Mouse (Mus musculus) adrenal gland, adult 2 months (tissue): ENCODE measurements at regions not wholly inside any gene's neighbourhood (a gene's known extent, or its start where the extent isn't known, plus 50 kb on each side); places are given as distances from the start of the nearest gene placed in this dataset.

Source experiments
- DNase-seq: peaks from one replicate; pipeline ENCODE4 v3.0.0; 2021

- DNase-seq: no peak
These were observed 456.1 kb upstream of the Kirrel3 start for GRCm38 (mm10) chr9:34029503-34030169.

DNA sequence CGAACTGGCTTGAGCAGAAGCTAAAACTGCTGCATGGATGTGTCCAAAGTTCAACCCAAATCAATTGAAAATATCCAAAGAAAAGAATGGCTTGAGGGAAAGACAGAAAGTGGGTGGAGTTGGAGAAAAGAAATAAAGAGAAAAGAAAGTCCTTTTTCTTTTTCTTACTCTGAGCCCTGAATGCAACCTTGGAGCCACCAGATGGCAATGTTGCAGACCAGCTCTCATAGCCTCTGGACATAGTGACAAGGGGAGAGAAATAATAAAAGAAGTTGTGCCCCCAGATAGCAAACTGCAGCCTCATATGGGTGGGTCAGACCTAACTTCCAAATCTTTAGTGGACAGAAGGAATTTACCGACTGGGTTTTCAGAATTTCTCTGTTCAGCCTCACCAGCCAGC lies 431.3 kb upstream of the Kirrel3 start:
- peak; percentile 2 for DNase-seq
